Mouse (Mus musculus): ENCODE results near the gene Emc4. TPM values are rescaled to one million over a fixed set of nuclear protein-coding genes. Genes with fewer than 3 reads are reported as not detected.

Emc4 gene
- polyA plus RNA-seq, 1 experiment from 2014 or later: 40.0 TPM

GRCm38 (mm10) chr2:112318227-112318626 is 49.6 kb downstream of the Emc4 start:
- Histone ChIP-seq H3K27ac (ENCODE audit: low read length) (no peak overlapping the region), H3K9me3 (replicated peaks; ENCODE audit: control insufficient read depth, low read length) (no peaks in the 10 kb centered on the region), H3K4me3 (ENCODE audit: low read depth, low read length) (no peak overlapping the region), H3K36me3 (ENCODE audit: control insufficient read depth, insufficient read depth) (no peaks in the 10 kb centered on the region), H3K4me1 (ENCODE audit: control insufficient read depth, low read depth, low read length) (no peaks in the 10 kb centered on the region), H3K9ac (ENCODE audit: low read depth, low read length) (no peak overlapping the region), H3K27me3 (ENCODE audit: control insufficient read depth, insufficient read depth, low read depth, low read length) (no peaks in the 10 kb centered on the region), H3K4me2 (ENCODE audit: low read depth, low read length) (no peak overlapping the region)
- ATAC-seq (ENCODE audit: low read depth): no peak
- WGBS (ENCODE audit: insufficient replicate concordance): 80% methylated on average over 2 of the region's 2 CpGs

- Histone ChIP-seq H3K9me3 (replicated peaks; ENCODE audit: control insufficient read depth, low read length) (no peaks in the 10 kb centered on the region), H3K27ac (ENCODE audit: low read length) (no peak overlapping the region), H3K4me1 (ENCODE audit: control insufficient read depth, low read depth, low read length) (no peaks in the 10 kb centered on the region), H3K4me2 (ENCODE audit: low read depth, low read length) (no peak overlapping the region), H3K27me3 (ENCODE audit: control insufficient read depth, insufficient read depth, low read depth, low read length) (no peaks in the 10 kb centered on the region), H3K9ac (ENCODE audit: low read depth, low read length) (no peak overlapping the region), H3K36me3 (ENCODE audit: control insufficient read depth, insufficient read depth) (no peaks in the 10 kb centered on the region), H3K4me3 (ENCODE audit: low read depth, low read length) (no peak overlapping the region)
- no peak for ATAC-seq (ENCODE audit: low read depth)
- 83% methylated on average over 7 of the region's 7 CpGs for WGBS (ENCODE audit: insufficient replicate concordance)
Measured at GRCm38 (mm10) chr2:112315638-112316037, 52.2 kb downstream of the Emc4 start.

Other genes starting within 250 kb of the Emc4 start
- gene Olfr1316, start 233.1 kb downstream of the Emc4 start, polyA plus RNA-seq (2015; fragmentation: Nextera tagmentation; extraction: Ambion mirVana): not detected in 2 replicates
- not detected in 2 replicates for gene Olfr1317, start 227.7 kb downstream of the Emc4 start, polyA plus RNA-seq (2015; fragmentation: Nextera tagmentation; extraction: Ambion mirVana)
- not detected in 2 replicates for gene Olfr1318, start 213.8 kb downstream of the Emc4 start, polyA plus RNA-seq (2015; fragmentation: Nextera tagmentation; extraction: Ambion mirVana)
- 1.5 and 2.2 TPM in 2 replicates for gene Lpcat4, start 128.6 kb downstream of the Emc4 start, polyA plus RNA-seq (2015; fragmentation: Nextera tagmentation; extraction: Ambion mirVana)
- not detected in 2 replicates for gene Nutm1, start 108.7 kb downstream of the Emc4 start, polyA plus RNA-seq (2015; fragmentation: Nextera tagmentation; extraction: Ambion mirVana)
- 102 and 116 TPM in 2 replicates for gene Nop10, start 106.1 kb downstream of the Emc4 start, polyA plus RNA-seq (2015; fragmentation: Nextera tagmentation; extraction: Ambion mirVana)
- 4.4 and 5.3 TPM in 2 replicates for gene Slc12a6, start 102.2 kb downstream of the Emc4 start, polyA plus RNA-seq (2015; fragmentation: Nextera tagmentation; extraction: Ambion mirVana)
- gene Gm21985, start 101.7 kb downstream of the Emc4 start, polyA plus RNA-seq (2015; fragmentation: Nextera tagmentation; extraction: Ambion mirVana): not detected in 2 replicates
- gene Katnbl1, start 11.2 kb upstream of the Emc4 start, polyA plus RNA-seq (2015; fragmentation: Nextera tagmentation; extraction: Ambion mirVana): 14.4 and 17.1 TPM in 2 replicates
- 12.9 and 13.2 TPM in 2 replicates for gene Emc7, start 87.0 kb upstream of the Emc4 start, polyA plus RNA-seq (2015; fragmentation: Nextera tagmentation; extraction: Ambion mirVana)
- not detected in 2 replicates for gene Chrm5, start 112.7 kb upstream of the Emc4 start, polyA plus RNA-seq (2015; fragmentation: Nextera tagmentation; extraction: Ambion mirVana)
- 3.4 and 3.7 TPM in 2 replicates for gene Aven, start 124.9 kb upstream of the Emc4 start, polyA plus RNA-seq (2015; fragmentation: Nextera tagmentation; extraction: Ambion mirVana)